Mouse (Mus musculus) intestine, embryonic 14.5 days (tissue): ENCODE data around the gene Syt2. TPM values are rescaled to one million over a fixed set of nuclear protein-coding genes. Genes with fewer than 3 reads are reported as not detected.

Source experiments
- ATAC-seq: fragments of 200-750 bp; cut with Nextera tagmentation; replicated peaks from 2 replicates; pipeline ENCODE4 v1.8.0; 2017; ENCODE audit warnings: low read depth, moderate number of reproducible peaks, moderate TSS enrichment, moderate library complexity; ENCODE audit not compliant: low FRiP score, low TSS enrichment
- DNase-seq: peaks from one replicate; pipeline ENCODE4 v3.0.0-alpha.2; 2018; ENCODE audit warnings: low spot score
- H3K27ac ChIP-seq: fragments of 300-500 bp; sonication (generic); 2 replicates; pipeline ENCODE4 v1.5.1; 2014; ENCODE audit warnings: low read depth, mild to moderate bottlenecking, control low read depth
- H3K27me3 ChIP-seq: fragments of 300-500 bp; sonication (generic); replicated peaks from 2 replicates; pipeline ENCODE4 v1.6.1; 2014; ENCODE audit warnings: low read length, control low read depth; ENCODE audit not compliant: control insufficient read depth, insufficient read depth
- H3K36me3 ChIP-seq: fragments of 300-500 bp; sonication (generic); 2 replicates; pipeline ENCODE4 v1.6.1; 2014; ENCODE audit warnings: low read length, control low read depth; ENCODE audit not compliant: control insufficient read depth, insufficient read depth
- H3K4me1 ChIP-seq: fragments of 300-500 bp; sonication (generic); replicated peaks from 2 replicates; pipeline ENCODE4 v1.6.1; 2014; ENCODE audit warnings: low read length, control low read depth, mixed read lengths; ENCODE audit not compliant: control insufficient read depth, insufficient read depth
- H3K4me2 ChIP-seq: fragments of 300-500 bp; sonication (generic); 2 replicates; pipeline ENCODE4 v1.6.1; 2014; ENCODE audit warnings: low read length
- H3K4me3 ChIP-seq: fragments of 300-500 bp; sonication (generic); 2 replicates; pipeline ENCODE4 v1.5.1; 2014; ENCODE audit warnings: low read depth, low read length, control low read depth, mixed read lengths
- H3K9ac ChIP-seq: fragments of 300-500 bp; sonication (generic); 2 replicates; pipeline ENCODE4 v1.6.1; 2014; ENCODE audit warnings: mild to moderate bottlenecking, low read length
- H3K9me3 ChIP-seq: fragments of 300-500 bp; sonication (generic); 2 replicates; pipeline ENCODE4 v1.6.1; 2016; ENCODE audit warnings: low read length, control low read depth; ENCODE audit not compliant: control insufficient read depth
- WGBS: fragments of 180-500 bp; shearing (Covaris S2); extraction: QIAGEN DNeasy Blood & Tissue Kit; methylation state at CpG from one replicate; pipeline ENCODE4 v1.1.7; 2014; 5-methylcytosine and 5-hydroxymethylcytosine counted together
- polyA plus RNA-seq: library from polyadenylated mRNA; unstranded; fragments of >200 nt; fragmentation: Nextera tagmentation; extraction: Ambion mirVana; gene quantifications from 2 replicates; pipeline ENCODE4 v1.2.1, GENCODE M21; 2014

The Syt2 gene
- polyA plus RNA-seq, 1 experiment from 2014 or later, result 2.1 TPM

DNA sequence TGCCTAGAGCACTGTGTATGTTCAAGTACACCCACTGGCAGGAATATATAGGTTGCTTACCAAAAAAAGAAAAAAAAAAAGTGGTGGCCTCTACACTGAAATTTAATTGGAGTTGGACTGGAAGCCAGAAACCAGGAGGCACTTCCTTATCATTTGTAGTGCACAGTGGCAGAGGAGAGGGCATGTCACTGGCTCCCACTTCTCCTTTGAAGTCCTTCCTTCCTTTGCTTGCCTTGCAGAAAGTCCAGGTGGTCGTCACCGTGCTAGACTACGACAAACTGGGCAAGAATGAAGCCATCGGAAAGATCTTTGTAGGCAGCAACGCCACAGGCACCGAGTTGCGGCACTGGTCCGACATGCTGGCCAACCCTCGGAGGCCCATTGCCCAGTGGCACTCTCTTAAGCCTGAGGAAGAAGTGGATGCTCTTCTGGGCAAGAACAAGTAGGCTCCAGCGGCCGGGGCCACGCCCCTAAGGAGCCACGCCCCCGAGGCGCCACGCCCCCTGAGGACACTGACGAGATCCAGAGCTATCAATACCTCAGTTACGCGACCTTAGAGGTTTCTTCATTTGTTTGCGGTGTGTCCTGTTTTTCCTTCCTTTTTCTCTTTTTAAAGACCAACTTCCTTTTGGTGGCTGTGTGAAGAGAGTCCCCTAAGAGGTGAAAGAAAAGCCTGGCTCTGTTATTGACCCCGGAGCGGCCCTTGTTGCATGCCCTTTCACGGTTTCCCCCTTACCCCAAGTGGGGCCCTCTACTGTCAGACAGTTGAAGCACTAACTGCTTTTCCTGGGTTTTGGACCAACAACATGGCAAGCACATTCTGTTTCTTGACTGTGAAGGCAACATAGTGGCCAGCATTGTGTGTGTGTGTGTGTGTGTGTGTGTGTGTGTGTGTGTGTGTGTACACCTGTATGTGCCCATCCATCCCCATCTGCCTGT lies 101.0 kb downstream of the Syt2 start:
- DNase-seq (no peak), ATAC-seq (no peak)
- Histone ChIP-seq H3K27ac (no peak overlapping the region), H3K4me2 (peak overlapping the region; percentile 21), H3K9me3 (no peaks in the 10 kb centered on the region), H3K36me3 (0 out of 2 replicates have a peak, but pooled peaks cover 3% of the 10 kb centered on the region), H3K4me3 (no peak overlapping the region), H3K27me3 (no peaks in the 10 kb centered on the region), H3K9ac (no peak overlapping the region), H3K4me1 (peaks cover 41% of the 10 kb centered on the region)
- 20% methylated on average over 23 of the region's 23 CpGs for WGBS

DNA sequence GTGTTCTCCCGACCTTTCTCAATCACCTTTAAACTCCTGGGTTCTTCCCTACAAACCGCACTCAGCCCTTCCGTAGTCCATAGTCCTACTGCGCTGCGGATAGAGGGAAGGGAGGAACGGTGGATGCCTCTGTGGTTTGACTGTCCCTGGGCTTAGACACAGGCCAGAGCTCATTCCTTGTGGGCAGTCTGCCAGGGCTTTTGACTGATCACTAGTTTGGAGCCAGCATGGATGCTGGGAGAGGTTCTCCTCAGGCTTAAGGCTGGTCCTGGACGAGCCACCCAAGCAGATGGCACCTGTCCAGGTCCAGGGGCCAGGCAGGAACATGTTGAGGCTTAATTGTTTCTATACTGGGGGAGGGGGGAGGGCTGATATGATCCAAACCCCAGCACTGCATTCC lies 103.4 kb downstream of the Syt2 start:
- Histone ChIP-seq H3K9ac (no peak overlapping the region), H3K4me3 (no peak overlapping the region), H3K36me3 (peaks cover 2% of the 10 kb centered on the region), H3K27ac (peak overlapping the region; percentile 79), H3K9me3 (no peaks in the 10 kb centered on the region), H3K4me2 (no peak overlapping the region), H3K4me1 (peaks cover 64% of the 10 kb centered on the region), H3K27me3 (no peaks in the 10 kb centered on the region)
- ATAC-seq, result peak; percentile 51
- WGBS, result 27% methylated on average over 7 of the region's 7 CpGs
- peak; percentile 82 for DNase-seq

DNA sequence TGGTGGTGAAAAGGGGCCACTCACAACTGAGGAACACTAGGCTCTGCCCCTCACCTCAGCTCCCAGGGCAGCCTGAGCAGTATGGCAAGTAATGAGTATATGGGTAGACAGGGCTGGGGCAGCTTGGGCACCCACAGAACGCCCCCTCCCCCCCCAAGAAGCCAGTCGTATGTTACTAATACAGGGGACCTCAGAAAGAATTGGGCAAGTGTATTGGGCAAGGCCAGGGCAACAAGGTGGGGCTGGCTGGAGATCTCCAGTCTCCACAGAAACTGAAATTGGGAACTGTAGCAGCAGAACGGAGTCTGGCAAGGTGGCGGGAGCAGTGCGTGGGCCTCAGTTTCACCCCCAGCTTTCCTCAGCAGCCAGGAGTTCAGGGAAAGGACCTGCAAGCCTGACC lies 106.0 kb downstream of the Syt2 start:
- Histone ChIP-seq H3K9me3 (no peaks in the 10 kb centered on the region), H3K4me1 (peaks cover 78% of the 10 kb centered on the region), H3K36me3 (peaks cover 18% of the 10 kb centered on the region), H3K9ac (no peak overlapping the region), H3K4me3 (no peak overlapping the region), H3K4me2 (no peak overlapping the region), H3K27me3 (no peaks in the 10 kb centered on the region), H3K27ac (peak overlapping the region; percentile 57; the same call in 1 of the 2 replicates)
- no peak for DNase-seq
- ATAC-seq, result no peak
- 85% methylated on average over 5 of the region's 5 CpGs for WGBS

DNA sequence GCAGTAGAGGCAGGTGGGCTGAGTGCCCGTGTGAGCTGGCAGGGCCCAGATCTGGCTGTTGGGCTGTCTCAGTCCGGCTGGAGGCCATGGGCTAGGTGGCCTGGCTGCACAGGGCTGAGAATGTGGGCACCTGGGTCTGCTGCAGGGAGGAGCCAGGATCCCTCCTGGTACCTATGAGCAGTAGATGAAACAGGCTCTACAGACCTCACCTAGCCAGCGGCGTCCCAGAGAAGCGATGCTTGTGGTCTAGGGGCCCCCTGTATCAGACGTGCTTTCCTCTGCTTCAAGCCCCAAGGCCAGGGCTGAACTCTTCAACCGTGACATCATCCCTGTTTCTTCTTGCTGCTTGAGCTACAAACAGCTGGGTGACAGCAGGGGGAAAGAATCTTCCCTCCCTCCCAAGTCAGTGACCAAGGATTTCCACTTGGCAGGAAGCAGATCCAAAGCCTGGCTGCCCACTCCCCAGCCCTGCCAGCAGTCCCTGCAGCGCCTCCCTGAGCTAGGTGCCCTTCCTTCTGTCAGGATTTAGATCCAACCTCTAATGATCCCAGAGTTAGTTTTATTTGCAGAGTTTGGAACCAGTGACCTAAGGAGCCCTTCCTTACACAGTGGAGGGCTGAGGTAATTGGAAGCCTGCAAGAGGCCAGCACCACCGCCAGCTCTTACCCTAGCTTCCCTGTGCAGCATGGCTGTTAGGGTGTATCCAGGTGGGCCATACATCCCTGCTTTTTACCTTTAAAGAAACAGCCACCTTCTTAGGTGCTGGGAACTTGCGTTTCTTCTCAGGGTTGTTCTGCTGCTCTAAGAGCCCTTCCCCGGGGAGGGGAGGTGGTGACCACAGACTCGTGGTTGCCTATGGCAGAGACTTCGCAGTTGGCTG lies 107.5 kb downstream of the Syt2 start:
- ATAC-seq (no peak), DNase-seq (no peak)
- no peak overlapping the region for H3K4me2 ChIP-seq
- H3K4me1 ChIP-seq, result peaks cover 76% of the 10 kb centered on the region
- 52% methylated on average over 13 of the region's 13 CpGs for WGBS
- no peak overlapping the region for H3K4me3 ChIP-seq
- H3K27me3 ChIP-seq, result no peaks in the 10 kb centered on the region
- peak overlapping the region; percentile 13; the same call in 1 of the 2 replicates for H3K9ac ChIP-seq
- H3K36me3 ChIP-seq, result peaks cover 27% of the 10 kb centered on the region
- peak overlapping the region; percentile 86 for H3K27ac ChIP-seq
- no peaks in the 10 kb centered on the region for H3K9me3 ChIP-seq

DNA sequence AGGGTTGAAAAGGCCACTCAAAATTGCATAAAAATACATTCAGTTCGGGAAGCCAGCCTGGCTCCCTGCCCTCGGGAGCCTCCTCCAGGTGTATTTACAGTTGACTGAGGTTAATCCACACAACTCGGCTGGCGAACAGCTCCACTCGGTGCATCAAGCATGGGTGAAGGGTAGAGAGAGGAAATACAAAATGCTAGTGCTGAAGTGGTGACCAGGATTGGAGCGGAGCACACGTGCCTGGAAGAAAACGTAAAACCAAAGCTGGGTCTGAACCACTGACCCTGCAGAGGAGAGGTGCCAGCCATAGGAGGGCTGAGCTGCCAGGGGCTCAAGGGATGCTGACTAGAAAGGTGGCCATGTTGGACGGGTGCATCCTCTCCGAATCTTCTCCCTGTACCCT lies 108.3 kb downstream of the Syt2 start:
- Histone ChIP-seq H3K36me3 (peaks cover 35% of the 10 kb centered on the region), H3K9me3 (no peaks in the 10 kb centered on the region), H3K27me3 (no peaks in the 10 kb centered on the region), H3K27ac (peak overlapping the region; percentile 38; the same call in 1 of the 2 replicates), H3K4me1 (peaks cover 69% of the 10 kb centered on the region), H3K4me3 (no peak overlapping the region), H3K4me2 (no peak overlapping the region), H3K9ac (no peak overlapping the region)
- ATAC-seq (no peak), DNase-seq (no peak)
- 57% methylated on average over 10 of the region's 10 CpGs for WGBS

DNA sequence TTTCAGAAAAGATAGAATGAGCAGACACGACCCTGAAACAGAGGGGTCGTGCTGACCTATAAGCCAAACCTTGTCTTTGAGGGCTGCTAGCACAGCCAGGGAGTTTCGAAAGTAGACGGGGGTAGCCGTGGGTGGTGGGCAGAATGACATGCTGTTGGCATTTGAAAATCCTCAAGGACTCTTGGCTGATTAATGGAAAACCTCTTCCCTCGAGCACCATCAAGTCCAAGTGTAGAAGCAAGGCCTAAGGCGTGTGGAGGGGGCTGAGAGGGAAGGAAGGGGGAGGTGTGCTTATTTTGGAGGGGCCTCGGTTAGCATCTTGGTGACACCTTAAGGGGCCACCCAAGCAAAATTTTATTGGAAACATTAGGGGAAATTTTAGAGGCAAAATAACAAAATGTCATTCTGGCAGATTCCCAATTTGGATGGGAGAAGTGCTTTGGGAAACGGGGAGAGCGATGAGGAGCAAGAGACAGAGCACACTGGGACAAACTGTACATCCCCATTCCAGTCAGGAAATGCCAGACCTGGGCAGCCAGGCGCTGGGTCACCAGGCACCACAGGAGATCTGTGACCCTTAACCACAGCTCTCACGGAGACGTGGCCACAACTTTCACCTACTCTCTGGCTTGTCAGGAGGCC lies 109.2 kb downstream of the Syt2 start:
- H3K36me3 ChIP-seq, result peaks cover 43% of the 10 kb centered on the region
- H3K9me3 ChIP-seq, result no peaks in the 10 kb centered on the region
- DNase-seq (no peak), ATAC-seq (no peak)
- no peak overlapping the region for H3K4me2 ChIP-seq
- WGBS, result 57% methylated on average over 13 of the region's 13 CpGs
- no peak overlapping the region for H3K9ac ChIP-seq
- peaks cover 61% of the 10 kb centered on the region for H3K4me1 ChIP-seq
- no peaks in the 10 kb centered on the region for H3K27me3 ChIP-seq
- H3K4me3 ChIP-seq, result no peak overlapping the region
- peak overlapping the region; percentile 45 for H3K27ac ChIP-seq

DNA sequence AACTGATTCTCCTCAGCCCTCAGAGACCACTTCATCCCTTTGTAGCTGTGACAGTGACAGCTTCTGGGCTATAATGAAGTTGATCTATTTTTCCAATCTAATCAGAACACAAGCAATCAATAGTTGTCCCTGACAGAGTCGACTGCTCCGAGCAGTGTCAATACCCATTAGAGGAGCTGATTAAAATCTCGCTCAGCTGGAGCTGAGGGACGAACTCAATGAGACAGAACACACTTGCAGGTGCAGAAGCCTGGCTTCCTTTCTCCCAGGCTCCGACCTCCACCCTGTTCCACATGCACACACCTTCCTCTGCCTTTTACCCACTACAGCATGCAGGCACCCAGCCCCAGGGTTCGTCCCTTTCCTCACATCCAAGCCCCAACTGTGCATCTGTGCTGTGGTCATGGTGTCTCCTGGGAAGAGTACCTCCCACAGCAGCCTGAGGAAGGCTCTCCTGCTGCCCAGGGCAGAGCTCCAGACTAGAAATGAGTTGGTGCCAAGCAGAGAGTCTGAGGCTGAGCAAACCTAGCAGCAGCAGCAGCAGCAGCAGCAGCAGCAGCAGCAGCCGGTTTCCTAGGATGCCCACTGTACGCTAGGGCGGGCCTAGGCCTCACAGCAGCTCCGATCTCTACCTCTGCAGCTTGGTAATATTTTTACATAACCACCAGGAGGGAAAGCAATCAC lies 109.9 kb downstream of the Syt2 start:
- peaks cover 56% of the 10 kb centered on the region for H3K4me1 ChIP-seq
- H3K9ac ChIP-seq, result no peak overlapping the region
- peak overlapping the region; percentile 19; the same call in 1 of the 2 replicates for H3K27ac ChIP-seq
- 73% methylated on average over 10 of the region's 10 CpGs for WGBS
- DNase-seq, result no peak
- H3K27me3 ChIP-seq, result no peaks in the 10 kb centered on the region
- ATAC-seq, result no peak
- no peak overlapping the region for H3K4me3 ChIP-seq
- H3K36me3 ChIP-seq, result peaks cover 50% of the 10 kb centered on the region
- H3K9me3 ChIP-seq, result no peaks in the 10 kb centered on the region
- H3K4me2 ChIP-seq, result no peak overlapping the region

DNA sequence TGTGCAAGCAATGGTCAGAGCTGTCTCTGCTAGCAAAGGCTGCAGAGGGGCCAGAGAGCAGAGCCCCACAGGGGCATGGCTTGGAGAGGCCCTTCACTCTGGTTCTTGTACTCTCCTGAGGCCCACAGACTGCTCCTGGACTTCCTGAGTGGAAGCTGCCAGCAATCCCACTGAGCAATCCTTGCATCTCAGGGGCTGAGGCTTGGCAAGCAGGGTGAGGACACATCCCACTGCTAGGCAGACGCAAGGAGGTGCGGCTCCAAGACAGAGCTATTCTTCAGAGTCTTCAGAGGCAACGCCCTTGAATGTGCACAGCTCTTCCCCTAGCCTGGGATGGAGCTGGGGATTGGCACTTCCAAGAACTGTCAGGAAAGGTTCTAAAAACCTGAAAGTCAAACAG lies 110.8 kb downstream of the Syt2 start:
- H3K36me3 ChIP-seq, result peaks cover 54% of the 10 kb centered on the region
- H3K27me3 ChIP-seq, result no peaks in the 10 kb centered on the region
- WGBS, result 67% methylated on average over 3 of the region's 3 CpGs
- ATAC-seq (no peak), DNase-seq (no peak)
- no peak overlapping the region for H3K27ac ChIP-seq
- H3K9me3 ChIP-seq, result no peaks in the 10 kb centered on the region
- H3K4me2 ChIP-seq, result no peak overlapping the region
- no peak overlapping the region for H3K9ac ChIP-seq
- H3K4me3 ChIP-seq, result no peak overlapping the region
- H3K4me1 ChIP-seq, result peaks cover 47% of the 10 kb centered on the region
